Mouse (Mus musculus): ENCODE measurements around the gene Cx3cr1.

The Cx3cr1 gene

GRCm38 (mm10) chr9:120082691-120083090 is 13.0 kb upstream of the Cx3cr1 start:
- no peak for DNase-seq (ENCODE audit: low spot score in 2 of 2)

GRCm38 (mm10) chr9:120081967-120082366 is 12.3 kb upstream of the Cx3cr1 start:
- peak; percentile 54 to 72 for DNase-seq (ENCODE audit: low spot score in 2 of 2)

- no peak for DNase-seq (ENCODE audit: low spot score in 2 of 2)
Observed at GRCm38 (mm10) chr9:120081247-120081646, 11.6 kb upstream of the Cx3cr1 start.

GRCm38 (mm10) chr9:120080546-120081108 is 10.9 kb upstream of the Cx3cr1 start:
- DNase-seq (ENCODE audit: low spot score in 2 of 2) = peak; percentile 59 to 70

- no peak for DNase-seq (ENCODE audit: low spot score in 2 of 2)
Observed at GRCm38 (mm10) chr9:120079901-120080300, 10.2 kb upstream of the Cx3cr1 start.

GRCm38 (mm10) chr9:120078241-120078640 is 8.6 kb upstream of the Cx3cr1 start:
- no peak for DNase-seq (ENCODE audit: low spot score in 2 of 2)

GRCm38 (mm10) chr9:120074516-120074915 is 4.8 kb upstream of the Cx3cr1 start:
- DNase-seq (ENCODE audit: low spot score in 2 of 2) = no peak

- peak; percentile 65 to 80 for DNase-seq (ENCODE audit: low spot score in 2 of 2)
Observed at GRCm38 (mm10) chr9:120073169-120073568, 3.5 kb upstream of the Cx3cr1 start.

GRCm38 (mm10) chr9:120071251-120071650 is 1.6 kb upstream of the Cx3cr1 start:
- DNase-seq (ENCODE audit: low spot score in 2 of 2) = no peak

- DNase-seq (ENCODE audit: low spot score in 2 of 2) = peak; percentile 41 to 43
Observed at GRCm38 (mm10) chr9:120068047-120068446, 1.6 kb downstream of the Cx3cr1 start.

- no peak for DNase-seq (ENCODE audit: low spot score in 2 of 2)
Observed at GRCm38 (mm10) chr9:120067609-120068008, 2.1 kb downstream of the Cx3cr1 start.

GRCm38 (mm10) chr9:120064317-120064716 is 5.4 kb downstream of the Cx3cr1 start:
- no peak for DNase-seq (ENCODE audit: low spot score in 2 of 2)

GRCm38 (mm10) chr9:120058730-120059129 is 10.9 kb downstream of the Cx3cr1 start:
- no peak for DNase-seq (ENCODE audit: low spot score in 2 of 2)

- no peak for DNase-seq (ENCODE audit: low spot score in 2 of 2)
Observed at GRCm38 (mm10) chr9:120056201-120056600, 13.5 kb downstream of the Cx3cr1 start.

GRCm38 (mm10) chr9:120054545-120055277 is 15.0 kb downstream of the Cx3cr1 start:
- peak; percentile 53 to 62 for DNase-seq (ENCODE audit: low spot score in 2 of 2)

- no peak for DNase-seq (ENCODE audit: low spot score in 2 of 2)
Observed at GRCm38 (mm10) chr9:120049407-120049806, 20.3 kb downstream of the Cx3cr1 start.

GRCm38 (mm10) chr9:120048495-120048894 is 21.2 kb downstream of the Cx3cr1 start:
- no peak for DNase-seq (ENCODE audit: low spot score in 2 of 2)

GRCm38 (mm10) chr9:120043115-120043514 is 26.6 kb downstream of the Cx3cr1 start:
- peak in 1 of 2 experiments; percentile 34 for DNase-seq (ENCODE audit: low spot score in 2 of 2)

GRCm38 (mm10) chr9:120037414-120037813 is 32.3 kb downstream of the Cx3cr1 start:
- DNase-seq (ENCODE audit: low spot score in 2 of 2) = peak in 1 of 2 experiments; percentile 52

- peak; percentile 52 to 69 for DNase-seq (ENCODE audit: low spot score in 2 of 2)
Observed at GRCm38 (mm10) chr9:120034375-120034774, 35.3 kb downstream of the Cx3cr1 start.

- DNase-seq (ENCODE audit: low spot score in 2 of 2) = no peak
Observed at GRCm38 (mm10) chr9:120032710-120033109, 37.0 kb downstream of the Cx3cr1 start.

GRCm38 (mm10) chr9:120030421-120030820 is 39.3 kb downstream of the Cx3cr1 start:
- DNase-seq (ENCODE audit: low spot score in 2 of 2) = no peak

GRCm38 (mm10) chr9:120029880-120030279 is 39.8 kb downstream of the Cx3cr1 start:
- DNase-seq (ENCODE audit: low spot score in 2 of 2) = no peak

All from right cerebral cortex, postnatal 10 days (tissue).